Mouse (Mus musculus) liver, adult (tissue): ENCODE measurements around the gene Hspa12a.

Experiments
- GATA4 ChIP-seq: IDR thresholded peaks from 2 replicates; pipeline ENCODE4 v1.6.1; 2014; ENCODE audit warnings: mild to moderate bottlenecking, low read length; ENCODE audit not compliant: insufficient replicate concordance

The Hspa12a gene

GRCm38 (mm10) chr19:58850719-58851466 is 92.6 kb downstream of the Hspa12a start:
- TF ChIP-seq GATA4 = no peak

DNA sequence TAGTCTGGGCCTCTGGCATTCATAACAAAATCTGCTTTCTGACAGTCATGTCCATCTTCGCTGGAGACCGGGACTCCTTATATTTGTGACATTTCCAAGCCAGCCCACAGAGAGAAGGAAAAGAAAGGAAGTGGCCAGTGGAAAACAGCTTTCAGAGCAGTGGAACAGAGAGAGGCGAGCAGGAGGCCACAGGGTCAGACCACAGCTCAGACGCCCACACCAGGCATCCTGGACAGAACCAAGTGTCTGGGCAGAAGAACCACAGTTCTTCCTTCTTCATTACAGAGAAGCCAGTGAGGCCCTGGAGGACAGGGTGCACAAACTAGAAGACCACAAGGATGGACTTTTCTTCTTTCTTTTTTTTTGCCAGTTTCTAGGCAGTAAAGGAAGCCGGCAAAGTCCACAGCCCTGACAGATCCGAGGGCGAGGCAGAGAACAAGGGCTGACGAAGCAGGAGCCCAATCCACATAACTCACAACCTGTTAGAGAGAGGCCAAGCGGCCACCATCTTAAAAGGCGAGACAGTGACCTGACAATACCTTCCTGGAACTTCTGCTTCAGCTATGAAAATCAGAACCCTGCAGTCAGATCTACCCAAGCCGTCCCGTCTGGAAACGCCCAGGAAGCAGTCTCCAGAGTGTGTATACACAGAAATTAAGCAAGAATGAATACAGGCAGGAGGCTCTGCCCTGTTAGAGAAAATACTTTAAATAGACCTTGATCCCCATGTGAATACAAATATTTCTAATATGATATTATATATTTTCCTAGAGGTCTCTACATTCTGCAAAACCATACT is 93.9 kb downstream of the Hspa12a start:
- TF ChIP-seq GATA4 = no peak

DNA sequence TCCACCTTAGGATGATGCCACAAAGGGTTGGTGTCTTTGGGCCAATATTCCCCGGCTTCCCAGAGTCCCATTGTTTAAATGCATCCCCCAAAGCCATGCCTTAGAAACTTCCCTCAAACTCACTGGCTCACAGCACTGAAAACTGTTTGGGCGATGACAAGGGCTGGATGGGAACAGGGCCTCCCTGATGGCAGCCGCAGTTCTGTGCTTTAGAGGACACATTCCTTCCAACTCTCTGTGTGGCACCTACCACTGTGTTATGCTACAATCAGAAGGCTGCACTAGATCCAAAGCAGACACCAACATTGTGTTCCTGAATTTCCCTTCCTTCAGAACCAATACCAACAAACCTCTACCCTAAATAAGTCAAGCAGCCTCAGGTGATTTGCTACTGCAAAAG is 99.8 kb downstream of the Hspa12a start:
- no peak for TF ChIP-seq GATA4

GRCm38 (mm10) chr19:58840721-58841271 is 102.7 kb downstream of the Hspa12a start:
- TF ChIP-seq GATA4 = no peak

GRCm38 (mm10) chr19:58839806-58840205 is 103.6 kb downstream of the Hspa12a start:
- TF ChIP-seq GATA4 = no peak

DNA sequence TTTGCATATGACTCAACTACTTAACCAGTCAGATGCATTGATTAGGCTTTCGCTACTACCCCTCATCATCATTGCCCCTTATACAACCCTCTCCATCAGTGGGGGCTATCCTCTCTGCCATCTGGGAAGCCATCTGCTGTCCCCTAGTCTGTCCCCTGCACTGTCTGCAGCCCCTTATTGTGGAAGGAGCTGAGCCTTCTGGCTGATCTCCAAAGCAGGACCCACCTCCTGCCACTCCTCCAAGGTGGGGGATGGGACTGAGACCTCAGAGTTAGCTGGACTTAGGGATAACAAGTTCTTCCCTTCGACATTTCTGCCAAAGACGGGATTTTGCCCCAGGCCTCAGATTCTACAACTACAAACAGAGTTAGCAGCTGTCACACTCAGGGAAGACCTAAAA is 104.1 kb downstream of the Hspa12a start:
- TF ChIP-seq GATA4 = no peak

GRCm38 (mm10) chr19:58838706-58839105 is 104.7 kb downstream of the Hspa12a start:
- no peak for TF ChIP-seq GATA4

- no peak for TF ChIP-seq GATA4
These were observed 109.7 kb downstream of the Hspa12a start for GRCm38 (mm10) chr19:58833639-58834180.

DNA sequence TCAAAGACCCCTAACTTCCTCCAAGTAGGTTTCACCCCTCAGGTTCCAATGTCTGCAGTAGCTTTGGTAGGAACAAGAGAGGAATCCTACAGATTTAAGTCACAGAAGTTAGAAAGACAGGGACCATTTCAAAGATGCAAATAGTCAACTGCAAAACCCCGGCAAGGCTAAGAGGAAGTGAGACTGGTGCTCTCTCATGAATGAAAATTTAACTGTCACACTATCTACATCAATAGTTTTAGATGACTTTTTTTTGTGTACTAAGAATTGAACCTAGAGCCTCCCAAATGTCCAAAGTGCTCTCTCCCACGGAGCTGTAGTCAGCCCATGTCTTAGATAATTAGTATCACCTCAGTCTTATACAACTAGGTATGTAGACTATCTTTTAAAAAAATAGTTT is 110.5 kb downstream of the Hspa12a start:
- no peak for TF ChIP-seq GATA4

DNA sequence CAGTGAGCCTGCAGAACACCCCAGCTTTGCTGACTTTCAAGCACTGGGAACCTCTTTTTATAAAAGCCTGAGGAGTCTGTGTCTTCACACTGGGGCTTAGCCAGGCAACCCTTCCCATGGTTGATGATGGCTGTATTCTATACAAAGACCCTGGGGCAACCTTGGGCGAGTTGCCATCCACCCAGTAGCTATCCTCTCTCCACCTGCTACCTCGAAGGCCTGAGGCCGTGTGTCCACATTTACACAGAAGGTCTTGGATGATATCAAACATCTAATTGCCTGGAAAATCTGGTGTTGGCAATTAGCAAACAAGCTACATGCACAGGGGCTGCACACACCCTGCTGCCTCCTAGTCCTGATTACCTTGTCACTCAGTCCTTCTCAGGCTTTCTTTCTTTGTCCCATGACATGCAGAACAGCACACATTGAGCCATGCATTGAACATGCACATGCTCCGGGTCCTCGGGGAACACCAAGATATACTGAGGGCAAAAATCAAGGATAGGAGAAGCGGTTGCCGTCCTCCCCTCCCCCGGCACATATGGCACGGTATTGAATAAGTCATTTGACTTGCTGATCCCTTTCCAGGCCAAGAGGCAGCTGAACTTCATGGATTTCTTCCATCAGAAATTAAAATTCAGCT is 112.1 kb downstream of the Hspa12a start:
- TF ChIP-seq GATA4 = no peak

DNA sequence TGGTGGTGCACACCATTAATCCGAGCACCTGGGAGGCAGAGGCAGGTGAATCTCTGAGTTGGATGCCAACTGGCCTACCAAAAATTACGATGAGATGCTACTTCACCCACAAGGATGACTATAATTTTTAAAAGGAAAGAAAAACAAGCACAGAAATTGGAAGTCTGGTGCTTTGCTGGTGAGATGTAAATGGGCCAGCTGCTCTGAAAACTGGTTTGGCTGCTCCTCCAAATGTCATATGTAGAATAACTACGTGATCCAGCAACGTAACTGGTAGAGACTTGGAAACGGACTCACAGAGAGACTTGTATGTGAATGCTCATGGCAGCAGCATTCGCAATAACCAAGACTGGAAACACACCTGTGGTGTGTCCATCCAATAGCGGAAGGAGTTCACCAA is 113.3 kb downstream of the Hspa12a start:
- no peak for TF ChIP-seq GATA4

DNA sequence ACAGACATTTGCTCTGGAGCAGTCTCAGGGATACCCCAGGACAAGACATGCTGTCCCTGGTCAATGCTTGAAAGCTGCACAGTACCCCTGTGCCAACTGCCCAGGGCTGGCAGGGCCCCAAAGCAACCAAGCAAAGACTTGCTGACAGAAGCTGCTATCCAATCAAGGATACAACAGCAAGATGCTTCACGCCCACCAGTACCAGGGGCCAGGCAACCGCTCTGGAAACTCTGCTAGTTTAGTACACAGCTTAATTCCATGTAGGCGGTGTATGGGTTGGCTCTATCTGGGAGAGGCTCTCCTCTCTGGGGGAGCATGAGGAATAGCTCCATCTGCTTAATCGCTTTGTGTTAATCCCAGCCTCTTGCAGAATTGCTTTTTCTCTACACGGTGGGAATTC is 113.9 kb downstream of the Hspa12a start:
- TF ChIP-seq GATA4 = no peak

DNA sequence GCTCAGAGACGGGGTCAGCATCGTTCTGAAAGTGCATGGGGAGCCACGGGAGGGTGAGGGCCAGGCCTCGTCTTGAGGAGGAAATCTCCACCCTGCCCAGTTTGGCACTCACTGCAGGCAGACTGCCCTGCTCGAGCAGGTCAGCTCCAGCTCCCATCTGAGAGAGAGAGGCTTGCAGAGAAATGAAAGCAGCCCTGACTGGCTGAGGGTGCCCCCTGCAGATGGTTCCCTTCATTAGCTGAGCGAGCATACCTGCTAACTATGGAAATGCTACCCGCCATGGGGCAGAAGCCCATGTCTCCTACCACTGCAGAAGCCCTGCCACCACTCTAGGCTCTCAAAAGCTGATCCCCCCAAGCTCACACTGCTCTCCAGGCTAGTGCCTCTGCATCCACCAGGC is 115.8 kb downstream of the Hspa12a start:
- TF ChIP-seq GATA4 = no peak

- no peak for TF ChIP-seq GATA4
These were observed 119.1 kb downstream of the Hspa12a start for GRCm38 (mm10) chr19:58824316-58824715.

DNA sequence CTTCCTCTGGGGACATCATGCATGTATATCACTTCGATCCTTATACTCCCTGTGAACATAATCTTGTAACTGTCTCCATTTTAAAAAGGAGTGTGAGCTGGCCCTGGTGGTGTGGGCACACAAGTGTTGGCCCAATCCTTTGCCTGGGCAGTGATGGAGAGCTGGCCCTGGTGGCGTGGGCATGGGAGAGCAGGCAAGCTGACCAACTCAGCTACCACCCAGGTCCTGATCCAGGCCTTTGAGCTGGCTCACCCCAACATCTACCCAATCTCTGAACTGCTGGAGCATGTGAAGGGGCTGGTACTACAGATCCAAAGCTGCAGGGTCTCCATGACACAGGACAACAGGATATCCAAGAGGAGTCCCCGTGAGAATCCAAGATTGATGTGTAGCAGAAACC is 120.2 kb downstream of the Hspa12a start:
- no peak for TF ChIP-seq GATA4

GRCm38 (mm10) chr19:58822454-58823200 is 120.8 kb downstream of the Hspa12a start:
- no peak for TF ChIP-seq GATA4
